Mouse (Mus musculus): ENCODE results near the gene Cpvl. TPM values are rescaled to one million over a fixed set of nuclear protein-coding genes. Genes with fewer than 3 reads are reported as not detected.
A peak's percentile ranks its signal among the peaks of the same experiment; 100 is the strongest.

Cpvl gene
- polyA plus RNA-seq, 1 experiment from 2014 or later, result not detected

DNA sequence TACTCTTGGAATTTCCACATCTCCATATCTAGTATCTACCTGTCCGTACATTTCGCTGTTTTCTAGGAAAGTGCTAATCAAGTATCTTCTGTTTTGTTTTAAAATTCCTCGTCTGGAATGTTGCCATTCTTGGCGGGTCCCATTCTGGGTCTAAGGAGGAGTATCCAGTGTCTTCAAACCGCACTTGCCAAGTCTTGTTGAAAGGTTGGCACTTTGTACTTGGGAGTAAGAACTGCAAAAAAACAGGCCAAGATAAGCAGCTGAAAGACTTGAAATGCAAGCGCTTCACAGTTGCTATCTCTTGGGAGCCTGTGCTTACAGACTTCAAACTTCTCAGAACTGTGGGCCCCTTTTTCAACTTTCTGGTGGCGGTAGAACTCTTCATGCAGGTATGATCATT, 58.4 kb downstream of the Cpvl start:
- Histone ChIP-seq H3K4me2 (no peak overlapping the region), H3K4me3 (replicated peaks) (no peak overlapping the region), H3K36me3 (replicated peaks) (no peaks in the 10 kb centered on the region), H3K9ac (no peak overlapping the region), H3K4me1 (no peaks in the 10 kb centered on the region), H3K27ac (no peak overlapping the region), H3K9me3 (no peaks in the 10 kb centered on the region), H3K27me3 (0 out of 2 replicates have a peak, but pooled peaks cover 6% of the 10 kb centered on the region)
- no peak for ATAC-seq (ENCODE audit: low FRiP score)
- 95% methylated on average over 7 of the region's 7 CpGs for WGBS

DNA sequence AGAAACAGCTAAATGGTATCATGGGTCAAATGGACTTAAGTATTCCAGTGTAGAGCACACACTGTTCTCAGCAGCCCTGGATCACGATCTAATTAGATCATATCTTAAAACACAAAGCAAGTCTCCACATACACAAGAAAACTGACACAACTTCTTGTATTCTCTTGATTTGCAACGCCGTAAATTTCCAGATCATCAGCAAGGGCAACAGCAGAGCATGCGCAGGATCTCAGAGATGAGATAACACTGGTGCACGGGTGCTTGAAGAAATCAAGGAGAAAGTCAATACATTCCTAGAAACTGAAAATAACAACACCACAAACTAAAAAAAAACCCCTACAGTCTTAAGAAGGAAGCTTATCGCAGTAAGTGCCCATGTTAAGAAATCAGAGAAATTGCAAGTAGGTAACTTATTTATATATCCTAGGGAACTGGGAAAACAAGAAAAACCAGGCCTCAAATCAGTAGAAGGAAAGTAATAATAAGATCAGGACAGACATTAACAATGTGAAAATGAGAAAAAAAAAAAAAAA, 61.4 kb downstream of the Cpvl start:
- Histone ChIP-seq H3K9ac (no peak overlapping the region), H3K9me3 (no peaks in the 10 kb centered on the region), H3K4me2 (no peak overlapping the region), H3K27ac (no peak overlapping the region), H3K4me1 (peaks cover 9% of the 10 kb centered on the region), H3K27me3 (0 out of 2 replicates have a peak, but pooled peaks cover 6% of the 10 kb centered on the region), H3K4me3 (replicated peaks) (no peak overlapping the region), H3K36me3 (replicated peaks) (no peaks in the 10 kb centered on the region)
- no peak for ATAC-seq (ENCODE audit: low FRiP score)
- WGBS, result 92% methylated on average over 6 of the region's 6 CpGs

DNA sequence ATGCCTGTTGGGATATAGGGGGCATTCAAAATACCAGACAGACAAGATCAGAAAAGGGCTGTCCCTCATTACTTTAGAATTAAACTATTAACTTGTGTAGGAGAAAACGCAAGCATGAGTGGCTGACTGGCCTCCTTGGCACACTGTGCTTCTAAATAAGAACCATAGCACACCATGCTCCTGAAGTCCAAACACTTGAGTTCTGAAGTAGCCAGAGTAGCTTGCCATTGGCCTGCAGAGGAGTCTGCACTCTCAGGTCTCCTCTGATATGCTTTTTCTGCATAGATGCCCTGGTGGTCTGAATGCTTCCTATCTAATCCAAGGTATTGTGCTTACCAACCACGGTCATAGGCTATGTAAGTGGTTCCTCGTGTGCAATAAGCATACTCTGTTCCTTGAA, 63.1 kb downstream of the Cpvl start:
- no peak for ATAC-seq (ENCODE audit: low FRiP score)
- no peaks in the 10 kb centered on the region for H3K36me3 ChIP-seq (replicated peaks)
- H3K4me3 ChIP-seq (replicated peaks), result no peak overlapping the region
- H3K4me1 ChIP-seq, result peaks cover 10% of the 10 kb centered on the region
- peaks cover 12% of the 10 kb centered on the region; the same call in 1 of the 2 replicates for H3K27me3 ChIP-seq
- H3K9me3 ChIP-seq, result no peaks in the 10 kb centered on the region
- H3K4me2 ChIP-seq, result no peak overlapping the region
- no peak overlapping the region for H3K27ac ChIP-seq
- 83% methylated on average over 3 of the region's 3 CpGs for WGBS
- no peak overlapping the region for H3K9ac ChIP-seq

DNA sequence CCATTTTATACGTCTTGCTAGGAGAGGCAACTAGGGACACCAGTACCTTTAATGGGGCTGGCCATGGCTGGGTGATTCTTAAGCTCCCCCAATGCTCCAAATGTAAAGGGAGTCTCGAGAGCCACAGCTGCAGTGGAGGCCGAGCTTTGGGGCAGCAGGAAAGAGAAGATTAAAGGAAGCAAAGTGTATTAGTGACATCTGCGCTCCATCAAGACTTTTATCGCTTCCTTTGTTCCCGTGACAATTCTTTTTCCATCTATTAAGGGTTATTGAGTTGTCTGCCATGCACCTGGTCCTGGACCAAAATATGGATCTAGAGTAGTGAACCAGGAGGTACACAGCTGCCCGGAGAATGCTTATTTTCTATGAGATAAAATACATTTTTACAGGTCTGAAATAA, 65.3 kb downstream of the Cpvl start:
- Histone ChIP-seq H3K9me3 (no peaks in the 10 kb centered on the region), H3K27me3 (peaks cover 14% of the 10 kb centered on the region; the same call in 1 of the 2 replicates), H3K4me1 (peaks cover 26% of the 10 kb centered on the region), H3K4me2 (no peak overlapping the region), H3K4me3 (replicated peaks) (no peak overlapping the region), H3K36me3 (replicated peaks) (no peaks in the 10 kb centered on the region), H3K27ac (no peak overlapping the region), H3K9ac (no peak overlapping the region)
- 46% methylated on average over 7 of the region's 7 CpGs for WGBS
- ATAC-seq (ENCODE audit: low FRiP score), result no peak

DNA sequence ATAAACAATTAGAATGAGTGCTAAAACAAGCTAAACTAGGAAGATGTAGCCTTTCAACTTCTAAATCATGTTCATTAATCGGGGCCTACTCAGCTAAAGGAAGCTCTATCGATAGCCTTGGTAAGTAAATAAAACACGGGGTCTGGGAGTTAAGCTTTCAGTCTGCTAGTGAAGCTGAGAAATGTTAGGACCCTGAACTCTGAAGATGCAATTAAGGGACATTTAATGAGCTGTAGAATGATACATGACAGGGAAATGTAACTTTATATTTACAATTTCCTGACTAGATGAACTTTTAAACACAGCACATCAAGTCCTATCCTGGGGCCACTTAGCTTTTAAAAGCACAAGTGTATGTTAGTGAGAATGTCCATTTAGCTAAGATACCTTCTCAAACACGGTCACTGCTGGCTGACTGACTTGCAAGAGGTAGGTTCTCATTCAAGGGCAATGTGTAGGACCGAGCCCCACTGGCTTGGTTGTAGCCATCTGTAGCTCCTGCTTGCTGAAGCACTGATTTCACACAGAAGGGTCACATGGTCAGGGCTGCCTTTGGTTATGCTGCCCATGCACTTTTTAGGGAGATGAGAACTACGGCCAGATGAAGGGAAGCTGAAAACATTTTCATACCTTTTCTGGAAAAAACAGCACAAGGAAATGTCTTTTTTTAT, 66.2 kb downstream of the Cpvl start:
- Histone ChIP-seq H3K27ac (no peak overlapping the region), H3K4me1 (peaks cover 26% of the 10 kb centered on the region), H3K4me3 (replicated peaks) (no peak overlapping the region), H3K9ac (no peak overlapping the region), H3K27me3 (peaks cover 14% of the 10 kb centered on the region; the same call in 1 of the 2 replicates), H3K4me2 (no peak overlapping the region), H3K36me3 (replicated peaks) (no peaks in the 10 kb centered on the region), H3K9me3 (no peaks in the 10 kb centered on the region)
- no peak for ATAC-seq (ENCODE audit: low FRiP score)
- WGBS, result 83% methylated on average over 6 of the region's 6 CpGs

DNA sequence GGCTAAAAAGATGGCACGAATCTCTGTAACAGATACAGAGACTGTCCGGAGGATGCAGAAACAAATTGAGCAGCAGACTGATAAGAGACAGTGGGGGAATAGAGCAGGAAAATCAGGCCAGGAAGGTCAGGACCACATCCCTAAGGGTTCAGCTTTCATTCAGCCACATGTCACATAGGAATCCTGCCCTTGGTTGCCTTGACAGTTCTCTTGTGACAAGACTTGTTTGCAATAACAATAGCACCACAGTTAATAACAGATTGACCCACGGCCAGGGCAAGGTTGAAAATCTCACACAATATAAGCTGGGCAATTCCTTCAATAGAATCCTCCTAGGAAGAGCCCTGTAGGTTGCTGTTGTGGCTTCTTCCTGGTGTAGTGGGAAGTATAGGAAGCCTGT, 68.5 kb downstream of the Cpvl start:
- H3K36me3 ChIP-seq (replicated peaks), result no peaks in the 10 kb centered on the region
- no peak overlapping the region for H3K4me2 ChIP-seq
- WGBS, result 12% methylated on average over 3 of the region's 3 CpGs
- H3K9ac ChIP-seq, result no peak overlapping the region
- no peak overlapping the region for H3K4me3 ChIP-seq (replicated peaks)
- H3K27me3 ChIP-seq, result peaks cover 14% of the 10 kb centered on the region; the same call in 1 of the 2 replicates
- H3K27ac ChIP-seq, result no peak overlapping the region
- H3K4me1 ChIP-seq, result peaks cover 26% of the 10 kb centered on the region
- H3K9me3 ChIP-seq, result no peaks in the 10 kb centered on the region
- ATAC-seq (ENCODE audit: low FRiP score), result no peak

DNA sequence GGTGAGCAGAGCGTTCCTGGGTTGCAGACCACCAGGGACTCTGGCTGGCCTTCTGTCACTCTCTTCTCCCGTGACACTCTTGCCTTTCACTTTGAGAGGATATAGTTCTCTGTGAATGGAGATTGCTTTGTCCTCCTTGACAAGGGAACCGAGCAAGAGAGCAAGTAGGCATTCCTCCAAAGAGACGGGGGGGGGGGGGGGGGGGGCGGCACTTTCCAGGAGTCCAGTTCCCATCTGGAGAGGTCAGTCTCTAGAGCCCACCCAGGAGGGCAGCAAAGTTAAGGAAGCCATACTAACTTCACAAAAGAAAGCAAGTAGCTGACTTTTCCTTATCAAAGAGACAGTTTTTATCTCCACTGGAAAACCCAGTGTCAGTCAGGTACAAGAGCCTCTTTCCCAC, 69.0 kb downstream of the Cpvl start:
- Histone ChIP-seq H3K9ac (no peak overlapping the region), H3K4me3 (replicated peaks) (no peak overlapping the region), H3K9me3 (no peaks in the 10 kb centered on the region), H3K4me1 (peaks cover 30% of the 10 kb centered on the region), H3K27me3 (peaks cover 14% of the 10 kb centered on the region; the same call in 1 of the 2 replicates), H3K4me2 (no peak overlapping the region), H3K27ac (no peak overlapping the region), H3K36me3 (replicated peaks) (no peaks in the 10 kb centered on the region)
- no peak for ATAC-seq (ENCODE audit: low FRiP score)
- 19% methylated on average over 2 of the region's 5 CpGs for WGBS

DNA sequence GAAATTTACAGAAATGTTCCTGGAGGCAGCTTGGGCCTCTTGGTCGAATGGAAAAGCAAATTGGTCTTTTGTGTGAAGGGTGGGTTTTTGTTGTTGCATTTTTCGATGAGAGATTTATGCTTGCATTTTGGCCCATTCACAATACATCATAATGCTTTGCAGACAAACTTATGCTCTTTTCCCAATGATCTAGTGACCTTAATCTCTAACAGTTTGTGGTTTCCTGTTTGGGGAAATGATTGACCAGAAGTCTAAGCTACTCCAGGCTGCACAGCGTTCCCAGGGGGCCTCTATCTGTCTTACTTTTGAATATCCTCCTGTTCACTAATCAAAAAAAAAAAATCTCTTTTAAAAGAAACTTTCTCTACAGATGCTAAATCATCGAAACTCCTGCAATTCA, 71.6 kb downstream of the Cpvl start:
- no peaks in the 10 kb centered on the region for H3K36me3 ChIP-seq (replicated peaks)
- 46% methylated on average over 4 of the region's 4 CpGs for WGBS
- no peak overlapping the region for H3K4me2 ChIP-seq
- peaks cover 14% of the 10 kb centered on the region; the same call in 1 of the 2 replicates for H3K27me3 ChIP-seq
- H3K27ac ChIP-seq, result no peak overlapping the region
- H3K9me3 ChIP-seq, result no peaks in the 10 kb centered on the region
- H3K9ac ChIP-seq, result no peak overlapping the region
- peaks cover 24% of the 10 kb centered on the region for H3K4me1 ChIP-seq
- H3K4me3 ChIP-seq (replicated peaks), result no peak overlapping the region
- no peak for ATAC-seq (ENCODE audit: low FRiP score)

DNA sequence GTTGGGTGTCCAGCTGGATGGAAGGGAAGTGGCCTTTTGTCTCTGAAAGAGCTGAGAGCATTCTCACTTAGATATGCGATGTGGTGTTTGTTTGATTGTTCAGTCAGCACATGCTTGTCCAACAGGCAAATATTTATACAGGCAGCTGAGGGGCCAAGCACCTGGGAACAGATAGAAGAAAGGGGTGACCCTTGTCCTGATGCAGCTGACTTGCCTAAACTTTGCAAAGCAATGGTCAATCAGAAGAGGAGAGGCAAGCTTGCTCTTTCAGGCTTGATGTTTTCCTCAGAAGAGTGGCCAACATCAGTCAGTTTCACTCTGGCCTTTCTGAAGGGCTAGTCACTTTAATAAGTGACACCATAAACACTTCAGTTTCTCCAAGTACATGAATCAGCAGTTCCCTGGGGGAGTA, 72.4 kb downstream of the Cpvl start:
- Histone ChIP-seq H3K36me3 (replicated peaks) (no peaks in the 10 kb centered on the region), H3K4me2 (no peak overlapping the region)

DNA sequence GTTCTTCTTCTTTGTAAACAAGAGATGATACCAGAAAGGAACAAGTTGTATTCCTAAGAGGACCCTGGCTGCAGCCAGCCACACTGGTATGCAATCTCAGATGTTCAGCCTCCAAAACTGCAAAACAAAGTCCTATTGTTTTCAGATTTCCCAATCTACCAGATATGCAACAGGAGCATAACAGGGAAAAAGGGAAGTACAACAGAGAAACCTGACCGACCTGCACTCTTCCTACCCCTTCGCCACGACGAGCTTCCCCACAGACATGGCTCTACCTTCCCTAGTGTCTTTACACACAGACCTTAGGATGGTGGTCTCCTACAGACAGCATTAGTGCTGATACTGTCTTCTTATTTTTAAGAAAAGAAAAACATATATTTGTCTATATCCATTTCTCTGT, 72.9 kb downstream of the Cpvl start:
- WGBS, result 97% methylated on average over 4 of the region's 4 CpGs
- H3K4me2 ChIP-seq, result no peak overlapping the region
- no peaks in the 10 kb centered on the region for H3K9me3 ChIP-seq
- H3K4me3 ChIP-seq (replicated peaks), result no peak overlapping the region
- H3K27me3 ChIP-seq, result peaks cover 9% of the 10 kb centered on the region; the same call in 1 of the 2 replicates
- no peak overlapping the region for H3K9ac ChIP-seq
- H3K4me1 ChIP-seq, result peaks cover 24% of the 10 kb centered on the region
- no peak overlapping the region for H3K27ac ChIP-seq
- ATAC-seq (ENCODE audit: low FRiP score), result no peak
- no peaks in the 10 kb centered on the region for H3K36me3 ChIP-seq (replicated peaks)

More for the DNA sequence above, 72.4 kb downstream of the Cpvl start:
- 76% methylated on average over 1 of the region's 1 CpGs for WGBS
- H3K27ac ChIP-seq, result no peak overlapping the region
- H3K4me1 ChIP-seq, result peaks cover 24% of the 10 kb centered on the region
- ATAC-seq (ENCODE audit: low FRiP score), result no peak
- H3K9ac ChIP-seq, result no peak overlapping the region
- no peaks in the 10 kb centered on the region for H3K9me3 ChIP-seq
- no peak overlapping the region for H3K4me3 ChIP-seq (replicated peaks)
- H3K27me3 ChIP-seq, result peaks cover 9% of the 10 kb centered on the region; the same call in 1 of the 2 replicates

DNA sequence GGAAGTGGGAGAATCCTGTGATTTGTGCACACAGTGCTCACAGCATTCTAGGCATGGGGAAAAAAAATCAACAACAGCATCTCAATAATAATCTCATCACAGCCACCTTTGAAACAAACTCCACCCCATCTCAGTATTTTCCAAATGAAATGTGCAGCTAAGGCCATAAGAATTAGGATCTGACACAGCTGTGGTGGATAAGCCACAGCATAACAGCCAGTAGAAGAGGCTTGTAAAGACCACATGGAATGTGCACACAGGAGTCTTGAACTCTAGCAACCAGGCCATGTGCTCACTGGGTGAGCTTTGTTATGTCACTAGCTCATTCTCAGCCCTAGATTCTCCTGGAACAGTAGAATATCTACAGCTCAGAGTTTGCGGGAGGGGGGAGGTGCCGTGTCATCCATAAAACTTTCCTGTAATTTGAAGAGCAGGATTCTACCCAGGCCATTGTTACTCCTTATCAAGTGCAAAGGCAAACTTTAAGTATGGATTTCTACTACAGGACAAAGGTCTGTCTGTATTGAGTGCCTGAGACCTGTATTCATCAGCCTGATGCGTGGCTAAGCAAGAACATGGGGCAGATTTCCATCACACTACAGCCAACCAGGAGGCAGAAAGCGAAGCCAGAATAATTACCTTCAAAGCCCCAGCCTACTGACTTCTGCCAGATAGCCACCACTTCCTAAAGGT, 73.6 kb downstream of the Cpvl start:
- Histone ChIP-seq H3K27ac (peak overlapping the region; percentile 39), H3K4me2 (no peak overlapping the region), H3K4me1 (peaks cover 18% of the 10 kb centered on the region), H3K27me3 (peaks cover 7% of the 10 kb centered on the region), H3K9me3 (no peaks in the 10 kb centered on the region), H3K4me3 (replicated peaks) (no peak overlapping the region), H3K9ac (no peak overlapping the region), H3K36me3 (replicated peaks) (no peaks in the 10 kb centered on the region)
- no peak for ATAC-seq (ENCODE audit: low FRiP score)
- WGBS, result 88% methylated on average over 4 of the region's 4 CpGs

DNA sequence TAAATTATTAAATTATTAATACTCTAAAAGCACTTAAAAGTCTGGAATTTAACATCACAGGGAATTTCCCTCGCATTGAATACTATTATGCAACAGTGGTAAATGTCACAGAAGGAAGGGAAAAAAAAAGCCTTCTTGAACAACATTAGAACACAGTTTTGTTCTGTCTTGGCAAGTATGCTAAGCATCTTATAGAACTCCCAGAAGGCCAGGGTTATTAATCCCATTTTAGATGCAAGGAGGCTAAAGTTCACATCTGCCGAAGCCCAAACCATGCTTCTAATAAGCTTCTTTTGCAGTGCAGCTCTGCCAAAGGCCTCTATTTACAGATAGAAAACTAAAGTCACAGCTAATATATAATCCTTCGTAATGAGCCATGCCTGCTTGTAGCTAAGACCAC, 74.3 kb downstream of the Cpvl start:
- H3K4me1 ChIP-seq, result peaks cover 11% of the 10 kb centered on the region
- no peak overlapping the region for H3K4me3 ChIP-seq (replicated peaks)
- no peaks in the 10 kb centered on the region for H3K9me3 ChIP-seq
- H3K4me2 ChIP-seq, result no peak overlapping the region
- 53% methylated on average over 3 of the region's 3 CpGs for WGBS
- no peaks in the 10 kb centered on the region for H3K36me3 ChIP-seq (replicated peaks)
- peaks cover 13% of the 10 kb centered on the region for H3K27me3 ChIP-seq
- H3K27ac ChIP-seq, result 0 out of 2 replicates have a peak overlapping the region, but pooled peaks have one; percentile 39
- no peak overlapping the region for H3K9ac ChIP-seq
- no peak for ATAC-seq (ENCODE audit: low FRiP score)

Measured in forebrain, embryonic 12.5 days (tissue).